Mouse (Mus musculus) embryonic facial prominence, embryonic 13.5 days (tissue): Measurements from ENCODE around the gene Larp1. TPM values are rescaled to one million over a fixed set of nuclear protein-coding genes. Genes with fewer than 3 reads are reported as not detected.
A peak's percentile ranks its signal among the peaks of the same experiment; 100 is the strongest.

Experiments used
- ATAC-seq: fragments of 200-750 bp; cut with Nextera tagmentation; 2 replicates; pipeline ENCODE4 v1.8.0; 2017; ENCODE audit warnings: low read depth; ENCODE audit not compliant: insufficient number of reproducible peaks, insufficient read depth, low FRiP score, low TSS enrichment
- H3K27ac ChIP-seq: fragments of 300-500 bp; sonication (generic); 2 replicates; pipeline ENCODE4 v1.5.1; 2015; ENCODE audit warnings: moderate library complexity, mild to moderate bottlenecking, inconsistent platforms
- H3K27me3 ChIP-seq: fragments of 300-500 bp; sonication (generic); 2 replicates; pipeline ENCODE4 v1.6.1; 2015; ENCODE audit warnings: mild to moderate bottlenecking, inconsistent platforms
- H3K36me3 ChIP-seq: fragments of 300-500 bp; sonication (generic); 2 replicates; pipeline ENCODE4 v1.6.1; 2015; ENCODE audit warnings: mild to moderate bottlenecking, inconsistent platforms
- H3K4me1 ChIP-seq: fragments of 300-500 bp; sonication (generic); 2 replicates; pipeline ENCODE4 v1.6.1; 2015; ENCODE audit warnings: inconsistent platforms
- H3K4me2 ChIP-seq: fragments of 300-500 bp; sonication (generic); 2 replicates; pipeline ENCODE4 v1.6.1; 2015; ENCODE audit warnings: moderate library complexity, mild to moderate bottlenecking, inconsistent platforms
- H3K4me3 ChIP-seq: fragments of 300-500 bp; sonication (generic); 2 replicates; pipeline ENCODE4 v1.5.1; 2015; ENCODE audit warnings: mild to moderate bottlenecking, inconsistent platforms
- H3K9ac ChIP-seq: fragments of 300-500 bp; sonication (generic); 2 replicates; pipeline ENCODE4 v1.6.1; 2015; ENCODE audit warnings: mild to moderate bottlenecking, inconsistent platforms
- H3K9me3 ChIP-seq: fragments of 300-500 bp; sonication (generic); 2 replicates; pipeline ENCODE4 v1.6.1; 2016; ENCODE audit warnings: inconsistent platforms
- WGBS: fragments of 180-500 bp; shearing (Covaris S2); methylation state at CpG from one replicate; pipeline ENCODE4 v1.1.7; 2015; ENCODE audit warnings: mixed read lengths; 5-methylcytosine and 5-hydroxymethylcytosine counted together
- polyA plus RNA-seq: library from polyadenylated mRNA; unstranded; fragments of >200 nt; fragmentation: Nextera tagmentation; extraction: Ambion mirVana; gene quantifications from 2 replicates; pipeline ENCODE4 v1.2.1, GENCODE M21; 2015

The Larp1 gene
- polyA plus RNA-seq, 1 experiment from 2014 or later, result 18.9 TPM

GRCm38 (mm10) chr11:58005110-58005509 lies 3.8 kb upstream of the Larp1 start:
- Histone ChIP-seq H3K27me3 (no peaks in the 10 kb centered on the region), H3K9ac (no peak overlapping the region), H3K4me2 (no peak overlapping the region), H3K4me1 (peaks cover 6% of the 10 kb centered on the region), H3K9me3 (no peaks in the 10 kb centered on the region), H3K36me3 (no peaks in the 10 kb centered on the region), H3K4me3 (no peak overlapping the region), H3K27ac (no peak overlapping the region)
- no peak for ATAC-seq

GRCm38 (mm10) chr11:58008013-58008412 lies 851 bp upstream of the Larp1 start:
- ATAC-seq, result no peak
- WGBS, result 11% methylated on average over 5 of the region's 5 CpGs

GRCm38 (mm10) chr11:58008437-58009050 lies 320 bp upstream of the Larp1 start:
- ATAC-seq, result peak; percentile 81
- Histone ChIP-seq H3K36me3 (no peaks in the 10 kb centered on the region), H3K4me3 (peak overlapping the region; percentile 98), H3K9ac (peak overlapping the region; percentile 97), H3K4me2 (peak overlapping the region; percentile 89), H3K9me3 (no peaks in the 10 kb centered on the region), H3K27ac (peak overlapping the region; percentile 90), H3K4me1 (peaks cover 24% of the 10 kb centered on the region), H3K27me3 (no peaks in the 10 kb centered on the region)
- WGBS, result under 1% methylated on average over 49 of the region's 74 CpGs

More at GRCm38 (mm10) chr11:58008013-58008412, 851 bp upstream of the Larp1 start:
- H3K27me3 ChIP-seq, result no peaks in the 10 kb centered on the region
- no peaks in the 10 kb centered on the region for H3K9me3 ChIP-seq
- peaks cover 24% of the 10 kb centered on the region for H3K4me1 ChIP-seq
- H3K9ac ChIP-seq, result peak overlapping the region; percentile 76
- no peaks in the 10 kb centered on the region for H3K36me3 ChIP-seq
- H3K27ac ChIP-seq, result peak overlapping the region; percentile 62
- H3K4me2 ChIP-seq, result peak overlapping the region; percentile 89
- peak overlapping the region; percentile 98 for H3K4me3 ChIP-seq

- Histone ChIP-seq H3K27ac (peak overlapping the region; percentile 90), H3K36me3 (no peaks in the 10 kb centered on the region), H3K4me3 (peak overlapping the region; percentile 98), H3K9ac (peak overlapping the region; percentile 97), H3K4me1 (peaks cover 29% of the 10 kb centered on the region), H3K4me2 (peak overlapping the region; percentile 89), H3K9me3 (no peaks in the 10 kb centered on the region), H3K27me3 (no peaks in the 10 kb centered on the region)
- WGBS, result under 1% methylated on average over 78 of the region's 78 CpGs
- ATAC-seq, result peak; percentile 68; the same call in 1 of the 2 replicates
Observed at GRCm38 (mm10) chr11:58009516-58010141, 765 bp downstream of the Larp1 start.

- Histone ChIP-seq H3K36me3 (no peaks in the 10 kb centered on the region), H3K4me3 (peak overlapping the region; percentile 98), H3K9me3 (no peaks in the 10 kb centered on the region), H3K27ac (peak overlapping the region; percentile 90; the same call in 1 of the 2 replicates), H3K27me3 (no peaks in the 10 kb centered on the region), H3K9ac (peak overlapping the region; percentile 97), H3K4me2 (peak overlapping the region; percentile 89), H3K4me1 (peaks cover 31% of the 10 kb centered on the region)
- no peak for ATAC-seq
- WGBS, result 2% methylated on average over 16 of the region's 16 CpGs
Observed at GRCm38 (mm10) chr11:58010226-58010781, 1.4 kb downstream of the Larp1 start.

- Histone ChIP-seq H3K27ac (no peak overlapping the region), H3K4me2 (peak overlapping the region; percentile 89), H3K4me3 (peak overlapping the region; percentile 98), H3K36me3 (no peaks in the 10 kb centered on the region), H3K9ac (no peak overlapping the region), H3K27me3 (no peaks in the 10 kb centered on the region), H3K4me1 (peaks cover 32% of the 10 kb centered on the region), H3K9me3 (no peaks in the 10 kb centered on the region)
- ATAC-seq, result no peak
- 45% methylated on average over 1 of the region's 1 CpGs for WGBS
Observed at GRCm38 (mm10) chr11:58010930-58011329, 2.1 kb downstream of the Larp1 start.

GRCm38 (mm10) chr11:58011813-58012212 lies 2.9 kb downstream of the Larp1 start:
- Histone ChIP-seq H3K4me1 (peaks cover 41% of the 10 kb centered on the region), H3K9ac (no peak overlapping the region), H3K4me2 (peak overlapping the region; percentile 89; the same call in 1 of the 2 replicates), H3K36me3 (no peaks in the 10 kb centered on the region), H3K27me3 (no peaks in the 10 kb centered on the region), H3K27ac (no peak overlapping the region), H3K9me3 (no peaks in the 10 kb centered on the region), H3K4me3 (no peak overlapping the region)
- ATAC-seq, result no peak
- WGBS, result 77% methylated on average over 4 of the region's 4 CpGs

GRCm38 (mm10) chr11:58012674-58013073 lies 3.8 kb downstream of the Larp1 start:
- H3K4me3 ChIP-seq, result no peak overlapping the region
- peaks cover 50% of the 10 kb centered on the region for H3K4me1 ChIP-seq
- no peaks in the 10 kb centered on the region for H3K9me3 ChIP-seq
- ATAC-seq, result no peak
- H3K4me2 ChIP-seq, result no peak overlapping the region
- H3K36me3 ChIP-seq, result no peaks in the 10 kb centered on the region
- WGBS, result 79% methylated on average over 1 of the region's 1 CpGs
- no peak overlapping the region for H3K27ac ChIP-seq
- no peaks in the 10 kb centered on the region for H3K27me3 ChIP-seq
- no peak overlapping the region for H3K9ac ChIP-seq

- no peak overlapping the region for H3K4me2 ChIP-seq
- H3K36me3 ChIP-seq, result no peaks in the 10 kb centered on the region
- no peaks in the 10 kb centered on the region for H3K27me3 ChIP-seq
- no peak overlapping the region for H3K9ac ChIP-seq
- no peak for ATAC-seq
- H3K4me3 ChIP-seq, result no peak overlapping the region
- no peaks in the 10 kb centered on the region for H3K9me3 ChIP-seq
- H3K4me1 ChIP-seq, result peaks cover 50% of the 10 kb centered on the region
- H3K27ac ChIP-seq, result no peak overlapping the region
Observed at GRCm38 (mm10) chr11:58013100-58013499, 4.2 kb downstream of the Larp1 start.

- H3K4me2 ChIP-seq, result no peak overlapping the region
- ATAC-seq, result no peak
- H3K9me3 ChIP-seq, result no peaks in the 10 kb centered on the region
- WGBS, result 73% methylated on average over 1 of the region's 1 CpGs
- no peak overlapping the region for H3K4me3 ChIP-seq
- H3K27me3 ChIP-seq, result no peaks in the 10 kb centered on the region
- no peaks in the 10 kb centered on the region for H3K36me3 ChIP-seq
- H3K9ac ChIP-seq, result no peak overlapping the region
- H3K4me1 ChIP-seq, result peaks cover 54% of the 10 kb centered on the region
- no peak overlapping the region for H3K27ac ChIP-seq
Observed at GRCm38 (mm10) chr11:58014604-58015003, 5.7 kb downstream of the Larp1 start.

GRCm38 (mm10) chr11:58015339-58015738 lies 6.5 kb downstream of the Larp1 start:
- 69% methylated on average over 2 of the region's 2 CpGs for WGBS
- no peak for ATAC-seq
- Histone ChIP-seq H3K4me3 (no peak overlapping the region), H3K27ac (no peak overlapping the region), H3K9ac (no peak overlapping the region), H3K36me3 (no peaks in the 10 kb centered on the region), H3K4me1 (peaks cover 51% of the 10 kb centered on the region), H3K27me3 (no peaks in the 10 kb centered on the region), H3K4me2 (no peak overlapping the region), H3K9me3 (no peaks in the 10 kb centered on the region)

GRCm38 (mm10) chr11:58016371-58016770 lies 7.5 kb downstream of the Larp1 start:
- Histone ChIP-seq H3K36me3 (no peaks in the 10 kb centered on the region), H3K27ac (peak overlapping the region; percentile 33; the same call in 1 of the 2 replicates), H3K9me3 (no peaks in the 10 kb centered on the region), H3K4me3 (no peak overlapping the region), H3K4me2 (peak overlapping the region; percentile 24), H3K4me1 (peaks cover 51% of the 10 kb centered on the region), H3K27me3 (no peaks in the 10 kb centered on the region), H3K9ac (no peak overlapping the region)
- no peak for ATAC-seq
- 51% methylated on average over 3 of the region's 3 CpGs for WGBS
